Mouse (Mus musculus): ENCODE measurements around the gene Akap8l.

DNA sequence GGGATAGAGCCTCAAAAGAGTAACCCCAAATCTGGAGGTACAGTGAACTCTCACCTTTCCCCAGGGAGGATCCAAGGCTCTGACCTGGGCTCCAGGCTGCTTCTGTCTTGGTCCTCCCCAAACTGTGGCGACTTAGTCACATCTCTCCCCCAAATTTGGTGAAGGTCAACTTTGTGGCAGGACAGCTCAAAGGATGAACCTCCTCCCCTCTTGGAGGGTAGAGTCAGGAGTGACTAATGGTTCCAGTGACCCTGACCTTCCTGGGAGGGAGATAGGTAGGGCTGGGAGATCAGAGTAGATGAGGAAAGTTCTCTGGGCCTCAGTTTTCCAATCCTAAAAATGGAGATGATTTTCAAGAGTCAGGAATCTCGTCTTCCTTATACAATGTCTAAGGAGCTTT, 28.4 kb upstream of the Akap8l start:
- TF ChIP-seq POLR2A (IDR thresholded peaks at IDR 0.05; ENCODE audit: low read depth, low read length) (no peak), CTCF (conservative IDR thresholded peaks at IDR 0.05; ENCODE audit: insufficient read depth, insufficient read length, low read depth, low read length) (no peak)
